Mouse (Mus musculus): ENCODE data around the gene Sumo1.

Sumo1 gene

GRCm38 (mm10) chr1:59550227-59550626 is 120.4 kb downstream of the Sumo1 start:
- DNase-seq (ENCODE audit: low spot score in 2 of 2) = no peak

- DNase-seq (ENCODE audit: low spot score in 2 of 2) = no peak
Observed at GRCm38 (mm10) chr1:59549036-59549675, 121.5 kb downstream of the Sumo1 start.

GRCm38 (mm10) chr1:59548486-59548885 is 122.1 kb downstream of the Sumo1 start:
- no peak for DNase-seq (ENCODE audit: low spot score in 2 of 2)

GRCm38 (mm10) chr1:59543911-59544310 is 126.7 kb downstream of the Sumo1 start:
- no peak for DNase-seq (ENCODE audit: low spot score in 2 of 2)

GRCm38 (mm10) chr1:59542231-59542630 is 128.4 kb downstream of the Sumo1 start:
- DNase-seq (ENCODE audit: low spot score in 2 of 2) = no peak

- DNase-seq (ENCODE audit: low spot score in 2 of 2) = no peak
Observed at GRCm38 (mm10) chr1:59541271-59542020, 129.2 kb downstream of the Sumo1 start.

GRCm38 (mm10) chr1:59540537-59541148 is 130.0 kb downstream of the Sumo1 start:
- no peak for DNase-seq (ENCODE audit: low spot score in 2 of 2)

- DNase-seq (ENCODE audit: low spot score in 2 of 2) = no peak
Observed at GRCm38 (mm10) chr1:59538381-59538780, 132.3 kb downstream of the Sumo1 start.
